Mouse (Mus musculus) limb, embryonic 10.5 days (tissue): ENCODE measurements at regions not wholly inside any gene's neighbourhood (a gene's known extent, or its start where the extent isn't known, plus 50 kb on each side); places are given as distances from the start of the nearest gene placed in this dataset.

Experiments
- DNase-seq: peaks from one replicate; pipeline ENCODE4 v3.0.0-alpha.2; 2017; ENCODE audit warnings: low spot score
- H3K27ac ChIP-seq: fragments of 300-500 bp; sonication (generic); 2 replicates; pipeline ENCODE4 v1.5.1; 2016; ENCODE audit warnings: mild to moderate bottlenecking
- H3K27me3 ChIP-seq: fragments of 300-500 bp; sonication (generic); 2 replicates; pipeline ENCODE4 v1.6.1; 2016; ENCODE audit warnings: low read depth, mild to moderate bottlenecking; ENCODE audit not compliant: poor library complexity, severe bottlenecking
- H3K36me3 ChIP-seq: fragments of 300-500 bp; sonication (generic); 2 replicates; pipeline ENCODE4 v1.6.1; 2016; ENCODE audit warnings: mild to moderate bottlenecking, moderate library complexity
- H3K4me1 ChIP-seq: fragments of 300-500 bp; sonication (generic); 2 replicates; pipeline ENCODE4 v1.6.1; 2016
- H3K4me3 ChIP-seq: fragments of 300-500 bp; sonication (generic); 2 replicates; pipeline ENCODE4 v1.5.1; 2016; ENCODE audit warnings: mild to moderate bottlenecking, moderate library complexity
- H3K9me3 ChIP-seq: fragments of 300-500 bp; sonication (generic); replicated peaks from 2 replicates; pipeline ENCODE4 v1.6.1; 2016; ENCODE audit warnings: mild to moderate bottlenecking
- WGBS: fragments of 180-500 bp; shearing (Covaris S2); methylation state at CpG from one replicate; pipeline ENCODE4 v1.1.7; 2016; 5-methylcytosine and 5-hydroxymethylcytosine counted together

- 92% methylated on average over 4 of the region's 4 CpGs for WGBS
- Histone ChIP-seq H3K36me3 (no peaks in the 10 kb centered on the region), H3K4me1 (no peaks in the 10 kb centered on the region), H3K27ac (no peak overlapping the region), H3K27me3 (no peaks in the 10 kb centered on the region), H3K4me3 (no peak overlapping the region), H3K9me3 (no peaks in the 10 kb centered on the region)
- DNase-seq = no peak
Measured at GRCm38 (mm10) chr15:31965542-31965941, 211.5 kb upstream of the Tas2r119 start.

DNA sequence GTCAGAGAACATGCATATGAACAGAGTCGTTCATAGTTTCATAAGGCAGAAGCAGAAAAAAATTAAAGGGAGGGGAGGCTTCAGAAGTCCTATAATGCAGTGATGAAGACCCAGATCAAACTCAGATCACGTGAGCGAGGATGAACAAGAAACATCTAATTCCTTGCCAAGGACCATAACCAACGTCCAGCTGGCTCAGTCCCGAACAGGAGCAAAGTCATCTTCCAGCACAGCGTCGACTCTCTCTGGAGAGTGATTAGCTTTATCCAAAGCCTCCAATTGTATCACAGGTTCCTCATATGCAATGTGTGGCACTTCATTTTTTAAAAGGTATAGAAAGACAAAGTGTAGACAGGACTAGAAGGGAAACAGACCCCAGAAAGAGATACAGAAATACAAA is 204.2 kb upstream of the Tas2r119 start:
- no peak overlapping the region for H3K4me3 ChIP-seq
- DNase-seq = no peak
- 89% methylated on average over 7 of the region's 7 CpGs for WGBS

GRCm38 (mm10) chr15:31973889-31974288 is 203.2 kb upstream of the Tas2r119 start:
- Histone ChIP-seq H3K27me3 (no peaks in the 10 kb centered on the region), H3K27ac (no peak overlapping the region), H3K36me3 (no peaks in the 10 kb centered on the region), H3K4me1 (peaks cover 16% of the 10 kb centered on the region), H3K4me3 (no peak overlapping the region), H3K9me3 (no peaks in the 10 kb centered on the region)
- no peak for DNase-seq
- WGBS = 85% methylated on average over 11 of the region's 11 CpGs

More for the DNA sequence above, 204.2 kb upstream of the Tas2r119 start:
- H3K36me3 ChIP-seq = no peaks in the 10 kb centered on the region
- no peak overlapping the region for H3K27ac ChIP-seq
- no peaks in the 10 kb centered on the region for H3K27me3 ChIP-seq
- H3K4me1 ChIP-seq = peaks cover 16% of the 10 kb centered on the region
- H3K9me3 ChIP-seq = no peaks in the 10 kb centered on the region

DNA sequence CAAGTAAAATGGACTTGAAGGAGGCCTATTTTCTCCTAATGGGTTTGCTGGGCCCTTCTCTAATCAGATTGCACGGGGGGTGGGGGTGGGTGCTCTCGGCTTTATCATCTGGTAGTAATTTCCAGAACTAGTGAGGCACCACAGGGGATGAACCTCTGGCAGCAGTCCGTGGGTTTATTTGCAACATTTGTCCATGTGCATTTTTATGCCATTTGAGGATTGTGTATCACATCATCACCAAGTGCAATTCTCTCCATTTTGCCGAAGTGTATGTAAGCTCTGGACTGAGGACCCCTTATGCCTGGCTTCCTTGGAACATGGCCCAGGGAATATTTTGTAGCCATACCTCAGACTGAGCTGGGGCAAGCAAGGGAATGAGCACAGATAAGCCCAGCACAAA is 200.6 kb upstream of the Tas2r119 start:
- peaks cover 35% of the 10 kb centered on the region for H3K4me1 ChIP-seq
- no peak overlapping the region for H3K4me3 ChIP-seq
- DNase-seq = no peak
- WGBS = 18% methylated on average over 4 of the region's 4 CpGs
- no peak overlapping the region; the same call in 1 of the 2 replicates for H3K27ac ChIP-seq
- no peaks in the 10 kb centered on the region for H3K27me3 ChIP-seq
- H3K36me3 ChIP-seq = no peaks in the 10 kb centered on the region
- H3K9me3 ChIP-seq = no peaks in the 10 kb centered on the region

DNA sequence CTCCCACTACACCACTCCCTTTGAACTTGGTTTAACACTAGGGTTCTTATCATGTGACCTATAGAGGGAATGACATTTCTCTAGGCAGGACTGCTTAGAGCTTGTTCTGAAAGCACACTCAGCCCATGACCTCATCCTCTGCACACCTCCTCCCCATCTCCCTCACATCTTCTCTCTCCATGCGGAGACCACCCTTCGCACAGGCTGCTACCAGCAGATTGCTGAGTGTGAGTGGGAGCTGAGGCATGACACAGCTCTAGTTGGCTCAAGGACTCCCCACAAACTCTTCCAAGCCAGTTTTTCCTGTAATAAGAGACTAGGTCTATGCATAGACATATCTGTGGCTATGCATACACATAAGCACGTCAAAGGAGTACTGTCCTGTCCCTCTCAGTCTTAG is 199.5 kb upstream of the Tas2r119 start:
- no peaks in the 10 kb centered on the region for H3K36me3 ChIP-seq
- H3K27ac ChIP-seq = 0 out of 2 replicates have a peak overlapping the region, but pooled peaks have one; percentile 19
- peaks cover 35% of the 10 kb centered on the region for H3K4me1 ChIP-seq
- H3K27me3 ChIP-seq = no peaks in the 10 kb centered on the region
- no peak overlapping the region for H3K4me3 ChIP-seq
- H3K9me3 ChIP-seq = no peaks in the 10 kb centered on the region
- no peak for DNase-seq
- WGBS = 90% methylated on average over 3 of the region's 3 CpGs

DNA sequence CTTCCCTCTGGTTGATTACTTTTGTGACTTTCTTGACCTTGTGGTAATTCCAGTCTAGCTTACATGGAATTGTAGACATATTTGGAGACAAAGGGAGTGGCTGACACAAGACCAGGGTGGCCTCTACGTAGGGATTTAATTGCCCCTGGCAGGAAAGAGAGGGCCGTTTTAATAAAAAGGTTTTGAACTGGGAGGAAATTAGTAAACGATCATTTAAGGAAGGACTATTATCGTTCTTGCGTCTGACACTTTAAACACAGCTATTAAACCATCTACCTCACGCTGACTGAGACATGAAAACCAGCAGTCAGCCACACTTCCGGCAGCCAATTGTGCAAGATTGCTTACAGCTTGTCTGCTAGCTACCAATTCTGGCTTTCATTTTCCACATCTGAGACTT is 197.1 kb upstream of the Tas2r119 start:
- H3K4me3 ChIP-seq = no peak overlapping the region
- peak; percentile 54 for DNase-seq
- H3K9me3 ChIP-seq = no peaks in the 10 kb centered on the region
- H3K27ac ChIP-seq = peak overlapping the region; percentile 46; the same call in 1 of the 2 replicates
- peaks cover 35% of the 10 kb centered on the region for H3K4me1 ChIP-seq
- WGBS = 16% methylated on average over 7 of the region's 7 CpGs
- H3K27me3 ChIP-seq = no peaks in the 10 kb centered on the region
- H3K36me3 ChIP-seq = no peaks in the 10 kb centered on the region

DNA sequence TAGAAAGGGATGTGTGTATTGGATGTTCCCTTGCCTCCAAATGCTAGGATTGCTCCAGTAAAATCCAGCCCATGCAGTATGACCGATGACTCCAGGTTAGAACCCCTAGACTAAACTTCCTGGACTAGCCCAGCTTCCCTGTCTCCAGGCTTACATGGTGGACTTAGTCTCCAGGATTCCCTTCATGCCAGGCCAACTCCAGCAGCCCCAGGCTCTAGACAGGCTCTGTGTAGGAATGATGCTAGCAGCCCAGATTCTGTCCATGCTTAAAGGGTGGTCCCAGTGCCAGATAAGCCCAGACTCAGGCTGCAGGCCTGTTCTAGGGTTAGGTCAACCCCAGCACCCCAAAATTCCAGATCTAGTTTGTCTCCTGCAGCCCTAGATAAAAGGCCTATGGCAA is 196.3 kb upstream of the Tas2r119 start:
- WGBS = 86% methylated on average over 1 of the region's 1 CpGs
- Histone ChIP-seq H3K4me1 (peaks cover 33% of the 10 kb centered on the region), H3K9me3 (no peaks in the 10 kb centered on the region), H3K27me3 (no peaks in the 10 kb centered on the region), H3K27ac (peak overlapping the region; percentile 62), H3K36me3 (no peaks in the 10 kb centered on the region), H3K4me3 (no peak overlapping the region)
- no peak for DNase-seq

- Histone ChIP-seq H3K4me1 (peaks cover 12% of the 10 kb centered on the region), H3K36me3 (no peaks in the 10 kb centered on the region), H3K27ac (no peak overlapping the region), H3K27me3 (no peaks in the 10 kb centered on the region; the same call in 1 of the 2 replicates), H3K4me3 (no peak overlapping the region), H3K9me3 (no peaks in the 10 kb centered on the region)
- DNase-seq = no peak
- 67% methylated on average over 3 of the region's 3 CpGs for WGBS
Measured at GRCm38 (mm10) chr15:31987291-31987690, 189.8 kb upstream of the Tas2r119 start.

DNA sequence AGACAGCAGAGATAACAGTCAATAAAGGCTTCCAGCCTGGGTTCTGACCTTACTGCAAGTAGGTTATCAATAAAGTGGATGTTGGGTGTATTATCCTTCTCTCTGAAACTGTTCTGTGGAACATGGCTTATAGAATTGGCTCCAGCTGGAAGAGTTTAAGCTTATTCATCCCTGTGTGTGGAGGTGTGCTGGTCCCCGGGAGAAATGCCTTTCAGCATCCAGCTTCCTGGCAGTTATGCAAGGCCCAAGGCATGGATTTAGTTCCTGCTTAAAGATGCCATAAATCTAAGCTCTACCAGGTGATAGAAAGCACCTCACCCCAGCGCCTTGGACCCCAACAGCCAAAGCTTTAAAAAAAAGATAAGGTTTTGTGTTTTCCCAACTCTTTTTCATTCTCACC is 188.0 kb upstream of the Tas2r119 start:
- no peaks in the 10 kb centered on the region; the same call in 1 of the 2 replicates for H3K27me3 ChIP-seq
- H3K27ac ChIP-seq = no peak overlapping the region
- WGBS = 44% methylated on average over 2 of the region's 2 CpGs
- H3K4me1 ChIP-seq = peaks cover 12% of the 10 kb centered on the region
- H3K4me3 ChIP-seq = no peak overlapping the region
- H3K9me3 ChIP-seq = no peaks in the 10 kb centered on the region
- H3K36me3 ChIP-seq = no peaks in the 10 kb centered on the region
- DNase-seq = no peak

DNA sequence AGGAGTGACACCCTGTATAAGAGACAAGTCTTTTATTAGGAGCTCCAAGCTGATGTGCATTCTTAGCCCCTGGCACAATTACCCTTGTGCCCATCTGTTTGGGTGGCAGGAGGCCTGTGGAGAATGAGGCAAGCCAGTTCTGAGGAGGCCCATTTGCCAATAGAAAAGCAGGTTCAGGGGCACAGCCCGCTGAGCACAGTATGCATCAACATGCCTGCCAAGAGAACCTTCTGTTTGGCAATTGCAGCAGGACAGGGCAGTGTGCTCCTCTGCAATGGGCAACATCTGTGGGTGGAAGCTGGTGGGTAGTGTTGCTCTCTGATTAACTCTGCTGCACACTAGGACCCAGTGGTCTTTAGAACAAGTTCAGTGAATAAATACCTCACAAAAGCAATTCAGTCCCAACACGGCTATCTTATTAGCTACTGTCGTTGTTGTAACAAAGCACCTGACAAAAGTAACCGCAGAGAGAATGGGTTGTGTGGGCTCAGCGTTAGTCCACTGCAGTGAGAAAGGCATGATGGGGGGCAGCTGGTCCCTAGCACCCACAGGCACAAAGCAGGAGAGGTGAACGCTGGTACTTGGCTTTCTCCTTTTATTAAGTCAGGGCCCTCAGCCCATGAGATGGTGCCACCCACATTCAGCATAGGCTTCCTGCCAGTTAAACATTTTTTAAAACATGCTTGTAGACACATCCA is 187.3 kb upstream of the Tas2r119 start:
- no peak for DNase-seq
- peaks cover 12% of the 10 kb centered on the region for H3K4me1 ChIP-seq
- H3K4me3 ChIP-seq = no peak overlapping the region
- WGBS = 88% methylated on average over 6 of the region's 6 CpGs
- H3K27ac ChIP-seq = no peak overlapping the region
- no peaks in the 10 kb centered on the region for H3K9me3 ChIP-seq
- H3K27me3 ChIP-seq = no peaks in the 10 kb centered on the region; the same call in 1 of the 2 replicates
- no peaks in the 10 kb centered on the region for H3K36me3 ChIP-seq

DNA sequence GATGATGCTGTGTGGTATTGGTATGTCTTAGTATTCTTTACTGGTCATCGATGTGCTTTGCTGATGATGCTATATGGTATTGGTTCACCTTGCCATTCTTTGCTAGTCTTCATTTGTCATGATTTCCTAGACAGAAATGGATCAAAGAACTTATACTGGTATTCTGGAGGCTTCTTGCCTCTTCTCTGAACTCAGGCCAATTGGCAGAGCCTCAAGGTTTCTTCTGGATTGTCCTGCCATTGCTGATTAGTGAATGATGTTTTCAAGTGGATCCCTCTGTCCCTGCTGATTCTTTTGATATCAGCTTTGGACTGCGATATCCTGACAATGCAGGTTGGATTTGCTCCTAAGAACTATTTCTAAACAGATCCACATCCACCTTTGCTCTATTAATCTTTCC is 179.1 kb upstream of the Tas2r119 start:
- DNase-seq = no peak
- Histone ChIP-seq H3K36me3 (no peaks in the 10 kb centered on the region), H3K27ac (no peak overlapping the region), H3K4me3 (no peak overlapping the region), H3K27me3 (peaks cover 9% of the 10 kb centered on the region; the same call in 1 of the 2 replicates), H3K9me3 (no peaks in the 10 kb centered on the region), H3K4me1 (peaks cover 3% of the 10 kb centered on the region)
- 94% methylated on average over 2 of the region's 2 CpGs for WGBS

- H3K9me3 ChIP-seq = no peaks in the 10 kb centered on the region
- no peak overlapping the region for H3K4me3 ChIP-seq
- peaks cover 9% of the 10 kb centered on the region; the same call in 1 of the 2 replicates for H3K27me3 ChIP-seq
- no peak for DNase-seq
- WGBS = 85% methylated on average over 5 of the region's 5 CpGs
- H3K36me3 ChIP-seq = no peaks in the 10 kb centered on the region
- H3K4me1 ChIP-seq = peaks cover 18% of the 10 kb centered on the region
- no peak overlapping the region for H3K27ac ChIP-seq
Measured at GRCm38 (mm10) chr15:31999553-31999952, 177.5 kb upstream of the Tas2r119 start.

- Histone ChIP-seq H3K36me3 (no peaks in the 10 kb centered on the region), H3K9me3 (no peaks in the 10 kb centered on the region), H3K27me3 (peaks cover 16% of the 10 kb centered on the region; the same call in 1 of the 2 replicates), H3K27ac (0 out of 2 replicates have a peak overlapping the region, but pooled peaks have one; percentile 28), H3K4me1 (peaks cover 21% of the 10 kb centered on the region), H3K4me3 (no peak overlapping the region)
- DNase-seq = no peak
- 76% methylated on average over 2 of the region's 2 CpGs for WGBS
Measured at GRCm38 (mm10) chr15:32002950-32003422, 174.1 kb upstream of the Tas2r119 start.
